ENCODE assay signal across 9 mouse cellular contexts in the genomic region with DNA sequence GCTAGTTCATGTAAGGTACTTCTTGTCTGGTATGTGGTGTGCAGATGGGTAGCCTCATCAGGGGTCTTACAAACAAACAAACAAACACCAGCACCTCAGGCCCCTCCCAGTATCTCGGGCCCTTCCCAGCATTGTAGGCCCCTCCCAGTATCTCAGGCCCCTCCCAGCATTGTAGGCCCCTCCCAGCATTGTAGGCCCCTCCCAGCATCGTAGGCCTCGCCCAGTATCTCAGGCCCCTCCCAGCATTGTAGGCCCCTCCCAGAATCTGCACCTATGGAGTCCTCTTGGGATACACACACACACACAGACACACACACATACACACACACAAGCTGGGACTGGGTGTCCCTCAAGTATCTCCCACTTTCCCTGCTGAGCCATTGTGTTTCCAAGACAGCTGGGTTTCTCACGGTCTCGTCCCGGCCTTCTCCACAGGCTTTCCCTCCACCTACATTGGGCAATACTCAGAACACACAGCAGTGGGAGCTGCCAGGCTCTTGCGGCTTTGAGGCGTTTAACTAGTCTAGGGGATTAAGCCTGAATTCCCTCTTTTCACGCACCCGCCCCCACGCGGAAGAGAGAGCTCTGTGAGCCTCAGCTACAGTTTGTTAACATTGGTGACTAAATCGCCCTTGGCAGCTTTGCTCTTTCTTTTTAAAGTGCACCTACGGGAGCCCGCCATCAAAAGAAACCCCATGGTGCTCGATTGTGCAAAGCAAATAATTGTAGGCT.
A peak's percentile ranks its signal among the peaks of the same experiment; 100 is the strongest.
DNase-seq lines count a peak whose midpoint lies in the region; ATAC-seq and TF ChIP-seq lines count a peak whose summit lies in the region.
"Had no signal": no experiment of that assay in that cellular context is flagged by ENCODE, and none has a peak within 500 bp of the region (broad histone marks: within the 10 kb centered on the region; RNA-seq: fewer than 3 reads in every experiment).

No protein-coding gene starts in this region.

- H3K27ac ChIP-seq in hindbrain, postnatal 0 days, result no peak overlapping the region
- H3K27ac ChIP-seq in hindbrain, embryonic 16.5 days (ENCODE audit: low read depth, low read length), result no peak overlapping the region
- H3K27ac ChIP-seq in embryonic facial prominence, embryonic 15.5 days (replicated peaks), result no peak overlapping the region

- DNase-seq in hindbrain, postnatal 0 days (ENCODE audit: low spot score), result peak; percentile 55
- DNase-seq in layer of hippocampus, postnatal 36 days, result peak; percentile 23 to 28
- peak; percentile 44 for DNase-seq in retina, postnatal 7 days (ENCODE audit: low read depth, low spot score)
- no peak for DNase-seq in gastrocnemius, postnatal 10 days
- DNase-seq in cerebellum, adult 8-10 months, result no peak
- DNase-seq in ovary, adult 18-20 months (ENCODE audit: low spot score), result no peak
- DNase-seq: kidney, adult 8-10 months had no signal

- TF ChIP-seq CTCF in hindbrain, postnatal 0 days (IDR thresholded peaks at IDR 0.05; ENCODE audit: low read depth), result peak; percentile 40

- no peaks in the 10 kb centered on the region for H3K9me3 ChIP-seq in hindbrain, postnatal 0 days (ENCODE audit: low read length)
- no peaks in the 10 kb centered on the region for H3K9me3 ChIP-seq in hindbrain, embryonic 16.5 days (ENCODE audit: control insufficient read depth, low read length)
- H3K9me3 ChIP-seq in embryonic facial prominence, embryonic 15.5 days (replicated peaks), result no peaks in the 10 kb centered on the region

- ATAC-seq in hindbrain, postnatal 0 days, result 0 out of 2 replicates have a peak, but pooled peaks have one; percentile 24
- ATAC-seq in hindbrain, embryonic 16.5 days, result no peak; the same call in 1 of the 2 replicates
- peak; percentile 37; the same call in 1 of the 2 replicates for ATAC-seq in embryonic facial prominence, embryonic 15.5 days (ENCODE audit: insufficient number of reproducible peaks, low FRiP score, low TSS enrichment, low read depth)

- no peak overlapping the region for H3K9ac ChIP-seq in hindbrain, postnatal 0 days (replicated peaks; ENCODE audit: low read length)
- no peak overlapping the region for H3K9ac ChIP-seq in hindbrain, embryonic 16.5 days (ENCODE audit: low read depth, low read length)
- no peak overlapping the region for H3K9ac ChIP-seq in embryonic facial prominence, embryonic 15.5 days

- peaks cover 3% of the 10 kb centered on the region; the same call in 1 of the 2 replicates for H3K4me1 ChIP-seq in hindbrain, postnatal 0 days (ENCODE audit: insufficient read depth, low read length)
- peaks cover 17% of the 10 kb centered on the region for H3K4me1 ChIP-seq in hindbrain, embryonic 16.5 days (ENCODE audit: control insufficient read depth, insufficient read depth, low read depth, low read length)
- H3K4me1 ChIP-seq in embryonic facial prominence, embryonic 15.5 days, result no peaks in the 10 kb centered on the region

- no peak overlapping the region for H3K4me3 ChIP-seq in hindbrain, postnatal 0 days (ENCODE audit: low read length)
- H3K4me3 ChIP-seq in hindbrain, embryonic 16.5 days (ENCODE audit: low read length), result no peak overlapping the region
- H3K4me3 ChIP-seq in embryonic facial prominence, embryonic 15.5 days (replicated peaks), result no peak overlapping the region

- H3K27me3 ChIP-seq in hindbrain, postnatal 0 days (ENCODE audit: insufficient read depth, low read length), result no peaks in the 10 kb centered on the region
- H3K27me3 ChIP-seq in hindbrain, embryonic 16.5 days (replicated peaks; ENCODE audit: control insufficient read depth, insufficient read depth, low read length), result no peaks in the 10 kb centered on the region
- H3K27me3 ChIP-seq in embryonic facial prominence, embryonic 15.5 days, result no peaks in the 10 kb centered on the region

- H3K36me3 ChIP-seq in hindbrain, postnatal 0 days (ENCODE audit: insufficient read depth, low read length), result no peaks in the 10 kb centered on the region
- no peaks in the 10 kb centered on the region for H3K36me3 ChIP-seq in hindbrain, embryonic 16.5 days (ENCODE audit: control insufficient read depth, insufficient read depth, low read length)
- no peaks in the 10 kb centered on the region for H3K36me3 ChIP-seq in embryonic facial prominence, embryonic 15.5 days

- WGBS in hindbrain, postnatal 0 days, result 42% methylated on average over 16 of the region's 16 CpGs
- WGBS in hindbrain, embryonic 16.5 days, result 47% methylated on average over 16 of the region's 16 CpGs
- 50% methylated on average over 16 of the region's 16 CpGs for WGBS in embryonic facial prominence, embryonic 15.5 days

- no peak overlapping the region for H3K4me2 ChIP-seq in hindbrain, postnatal 0 days (ENCODE audit: low read depth, low read length)
- H3K4me2 ChIP-seq in hindbrain, embryonic 16.5 days (ENCODE audit: low read length), result no peak overlapping the region
- no peak overlapping the region for H3K4me2 ChIP-seq in embryonic facial prominence, embryonic 15.5 days (replicated peaks)

Comparison
In these comparisons a context has a peak if more than half of its experiments do, and no peak if none do; other contexts are left out.
1. DNase-seq: peak in hindbrain, postnatal 0 days (single experiment), layer of hippocampus, postnatal 36 days (2 of 2) and retina, postnatal 7 days (single experiment); none in gastrocnemius, postnatal 10 days (single experiment), cerebellum, adult 8-10 months (single experiment) and ovary, adult 18-20 months (single experiment).